8 mouse cellular contexts compared by ENCODE assay signal in the genomic region with DNA sequence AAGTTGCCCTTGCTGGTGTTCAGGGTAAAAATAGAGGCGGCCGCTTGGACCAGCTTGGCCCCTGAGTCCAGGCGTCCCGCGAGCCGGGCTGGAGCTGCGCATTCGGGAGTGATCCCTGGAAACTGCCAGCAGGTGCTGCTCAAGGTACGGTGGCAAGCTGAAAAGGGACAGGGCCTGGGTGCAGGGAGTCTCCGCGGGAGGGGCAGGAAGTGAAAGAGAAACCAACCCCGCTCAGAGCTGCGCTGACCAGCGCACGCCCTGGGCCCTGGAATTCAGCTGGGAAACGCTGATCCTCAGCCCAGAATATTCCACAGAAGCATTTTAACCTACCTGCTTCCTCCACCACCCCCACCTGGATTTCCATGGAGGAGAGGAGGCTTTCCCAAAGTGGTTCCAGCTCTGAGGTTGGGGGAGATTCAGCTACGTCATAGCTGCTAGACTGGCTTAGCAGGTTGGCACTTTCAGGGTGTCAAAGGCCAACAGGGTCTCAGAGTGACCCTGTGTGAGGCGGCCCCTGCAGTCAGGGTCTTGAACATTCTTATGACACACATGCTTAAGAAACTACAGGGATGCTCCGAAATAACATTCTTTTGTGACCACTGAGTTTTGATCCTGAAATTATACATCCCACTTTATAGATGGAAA. TPM values are rescaled to one million over a fixed set of nuclear protein-coding genes. Genes with fewer than 3 reads are reported as not detected.
A peak's percentile ranks its signal among the peaks of the same experiment; 100 is the strongest.
DNase-seq lines count a peak whose midpoint lies in the region; ATAC-seq and TF ChIP-seq lines count a peak whose summit lies in the region.

No protein-coding gene starts in this region.

- H3K36me3 ChIP-seq in hindbrain, postnatal 0 days (ENCODE audit: insufficient read depth, low read length) = no peaks in the 10 kb centered on the region

- DNase-seq in adipocyte (ENCODE audit: low spot score) = peak; percentile 81
- DNase-seq in cerebellum, postnatal 4 days (ENCODE audit: low spot score in 2 of 2) = peak; percentile 47 to 58
- DNase-seq in gastrocnemius, postnatal 14 days = peak; percentile 68
- DNase-seq in hindbrain, postnatal 0 days (ENCODE audit: low spot score) = peak; percentile 79
- DNase-seq in left cerebral cortex, postnatal 36 days (ENCODE audit: low spot score in 2 of 2) = peak; percentile 73 to 76
- DNase-seq in right cerebral cortex, postnatal 14 days = peak; percentile 66
- peak; percentile 66 for DNase-seq in yolk sac, embryonic 10.5 days (ENCODE audit: low spot score)

- intact Hi-C loops in gastrocnemius, postnatal 14 days (cut with DNase I; ENCODE audit: low total_unique reads) = loop anchor here (10.0 kb wide), 1 partner anchor 1422 kb away; no protein-coding TSS in a partner anchor
- intact Hi-C loops in left cerebral cortex, postnatal 36 days (cut with DNase I) = loop anchor here (10.0 kb wide), 4 partner anchors 292 to 1012 kb away; no protein-coding TSS in a partner anchor

- H3K4me3 ChIP-seq in hindbrain, postnatal 0 days (ENCODE audit: low read length) = peak overlapping the region; percentile 44

- peak; percentile 93 for ATAC-seq in hindbrain, postnatal 0 days
- ATAC-seq in megakaryocyte-erythroid progenitor cell, adult 5-6 weeks (replicated peaks; ENCODE audit: low FRiP score, low TSS enrichment, poor library complexity, severe bottlenecking) = peak; percentile 93

- peaks cover 7% of the 10 kb centered on the region; the same call in 1 of the 2 replicates for H3K4me1 ChIP-seq in hindbrain, postnatal 0 days (ENCODE audit: insufficient read depth, low read length)

- H3K27me3 ChIP-seq in hindbrain, postnatal 0 days (ENCODE audit: insufficient read depth, low read length) = no peaks in the 10 kb centered on the region

- peak overlapping the region; percentile 77 for H3K4me2 ChIP-seq in hindbrain, postnatal 0 days (ENCODE audit: low read depth, low read length)

- H3K27ac ChIP-seq in hindbrain, postnatal 0 days = no peak overlapping the region

- H3K9ac ChIP-seq in hindbrain, postnatal 0 days (replicated peaks; ENCODE audit: low read length) = peak overlapping the region; percentile 22

- WGBS in hindbrain, postnatal 0 days = 9% methylated on average over 19 of the region's 19 CpGs

- TF ChIP-seq CTCF in hindbrain, postnatal 0 days (IDR thresholded peaks at IDR 0.05; ENCODE audit: low read depth) = peak; percentile 82

- no peaks in the 10 kb centered on the region for H3K9me3 ChIP-seq in hindbrain, postnatal 0 days (ENCODE audit: low read length)

RNA-seq across cellular contexts. Expression of a gene that starts 0.7 kb away (rescaled TPM):
- total RNA-seq in gastrocnemius, postnatal 14 days (2021) = 1 to 10 TPM; 1.4 to 2.5 TPM
- total RNA-seq in hindbrain, postnatal 0 days (2014; rRNA removed) = 0.14 and 0.47 TPM in 2 replicates
- 1.7 and 2.3 TPM in 2 replicates for polyA plus RNA-seq in hindbrain, postnatal 0 days (2015; fragmentation: Nextera tagmentation; extraction: Ambion mirVana)
- total RNA-seq in left cerebral cortex, postnatal 36 days (2021) = 10 to 100 TPM; 12.5 to 23.1 TPM
- 1.2 TPM in 1 of 2 replicates, not detected in the other for total RNA-seq in megakaryocyte-erythroid progenitor cell, adult 5-6 weeks (2014; fragmentation: Nextera tagmentation)
- total RNA-seq in megakaryocyte-erythroid progenitor cell, adult 5-6 weeks (2017) = 0.14 TPM in 1 of 2 replicates, not detected in the other
